Mouse (Mus musculus) heart, embryonic 14.5 days (tissue): ENCODE results near the gene Plpp3. TPM values are rescaled to one million over a fixed set of nuclear protein-coding genes. Genes with fewer than 3 reads are reported as not detected.

Experiments used
- ATAC-seq: fragments of 200-750 bp; cut with Nextera tagmentation; 2 replicates; pipeline ENCODE4 v1.8.0; 2017; ENCODE audit warnings: low read depth, moderate TSS enrichment; ENCODE audit not compliant: insufficient number of reproducible peaks, insufficient read depth, low FRiP score
- H3K27ac ChIP-seq, 2 experiments: fragments of 200-500 bp in 1 of 2; fragments of 300-500 bp in 1 of 2; sonication (generic) in 1 of 2; replicated peaks in 1 of 2; 2 replicates each; pipeline ENCODE4 v1.5.1; 2012 to 2014; ENCODE audit warnings: low read depth in 2 of 2, low read length in 2 of 2, control low read depth in 1 of 2, mild to moderate bottlenecking in 1 of 2, mixed read lengths in 1 of 2; ENCODE audit not compliant: control insufficient read depth in 1 of 2, insufficient read depth in 1 of 2
- H3K27me3 ChIP-seq: fragments of 300-500 bp; sonication (generic); 2 replicates; pipeline ENCODE4 v1.6.1; 2014; ENCODE audit warnings: mild to moderate bottlenecking, low read length, control low read depth; ENCODE audit not compliant: control insufficient read depth, insufficient read depth
- H3K36me3 ChIP-seq: fragments of 300-500 bp; sonication (generic); 2 replicates; pipeline ENCODE4 v1.6.1; 2014; ENCODE audit warnings: mild to moderate bottlenecking, control low read depth, low read length, mixed read lengths; ENCODE audit not compliant: control insufficient read depth, insufficient read depth
- H3K4me1 ChIP-seq, 2 experiments: fragments of 200-500 bp in 1 of 2; fragments of 300-500 bp in 1 of 2; sonication (generic) in 1 of 2; 2 replicates each; pipeline ENCODE4 v1.6.1; 2012 to 2014; ENCODE audit warnings: low read length in 2 of 2, control low read depth in 1 of 2, mixed read lengths in 1 of 2; ENCODE audit not compliant: control insufficient read depth in 2 of 2, insufficient read depth in 2 of 2
- H3K4me2 ChIP-seq: fragments of 300-500 bp; sonication (generic); 2 replicates; pipeline ENCODE4 v1.6.1; 2014; ENCODE audit warnings: mild to moderate bottlenecking, low read length
- H3K4me3 ChIP-seq, 2 experiments: fragments of 200-500 bp in 1 of 2; fragments of 300-500 bp in 1 of 2; sonication (generic) in 1 of 2; 2 replicates each; pipeline ENCODE4 v1.5.1; 2012 to 2014; ENCODE audit warnings: low read length in 2 of 2, mild to moderate bottlenecking in 2 of 2, control low read depth in 1 of 2, low read depth in 1 of 2, moderate library complexity in 1 of 2; ENCODE audit not compliant: control insufficient read depth in 1 of 2, insufficient read depth in 1 of 2
- H3K9ac ChIP-seq: fragments of 300-500 bp; sonication (generic); 2 replicates; pipeline ENCODE4 v1.6.1; 2014; ENCODE audit warnings: mild to moderate bottlenecking, low read length
- H3K9me3 ChIP-seq: fragments of 300-500 bp; sonication (generic); 2 replicates; pipeline ENCODE4 v1.6.1; 2016; ENCODE audit warnings: low read length, control low read depth; ENCODE audit not compliant: control insufficient read depth
- WGBS: fragments of 180-500 bp; shearing (Covaris S2); extraction: QIAGEN DNeasy Blood & Tissue Kit; methylation state at CpG from one replicate; pipeline ENCODE4 v1.1.7; 2014; 5-methylcytosine and 5-hydroxymethylcytosine counted together
- polyA plus RNA-seq: library from polyadenylated mRNA; unstranded; fragments of >200 nt; fragmentation: Nextera tagmentation; extraction: Ambion mirVana; gene quantifications from 2 replicates; pipeline ENCODE4 v1.2.1, GENCODE M21; 2014

Plpp3 gene
- polyA plus RNA-seq, 1 experiment from 2014 or later = 32.8 TPM

DNA sequence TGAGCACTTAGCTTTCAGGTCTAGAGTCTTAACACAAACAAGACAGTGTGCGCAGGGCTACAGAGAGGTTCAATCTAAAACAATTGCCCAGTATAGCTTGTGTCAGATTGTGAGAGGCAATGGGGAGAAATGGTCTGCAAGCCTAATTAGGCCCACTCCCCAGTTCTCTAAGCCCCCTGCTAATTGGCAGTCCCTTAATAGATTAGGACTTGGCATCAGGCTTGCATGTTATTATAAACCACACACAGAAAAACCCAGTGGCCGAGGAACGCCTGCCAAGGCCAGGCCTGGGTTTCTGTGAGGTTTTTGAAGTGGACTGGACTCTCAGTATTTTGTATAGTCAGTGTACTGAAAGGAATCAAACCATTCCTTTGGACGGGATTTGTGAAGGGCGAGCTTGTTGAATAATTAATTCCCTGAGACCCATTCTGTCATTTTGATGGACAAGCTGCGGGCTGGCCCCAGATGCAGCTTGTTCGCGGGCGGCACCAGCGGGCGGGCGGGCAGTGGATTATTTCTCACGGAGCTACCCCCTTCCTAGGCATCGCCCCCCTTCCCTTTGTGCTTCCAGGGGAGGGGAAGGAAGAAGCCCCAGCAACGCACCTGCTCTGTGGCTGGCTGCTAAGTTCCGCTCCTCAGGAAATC is 24.0 kb downstream of the Plpp3 start:
- Histone ChIP-seq H3K9me3 (no peaks in the 10 kb centered on the region), H3K9ac (0 out of 2 replicates have a peak overlapping the region, but pooled peaks have one; percentile 4), H3K4me3 (no peak overlapping the region), H3K4me2 (no peak overlapping the region), H3K36me3 (peaks cover 3% of the 10 kb centered on the region; the same call in 1 of the 2 replicates), H3K27me3 (no peaks in the 10 kb centered on the region), H3K4me1 (peaks cover 18 to 25% of the 10 kb centered on the region in 2 experiments), H3K27ac (peak overlapping the region in 1 of 2 experiments; percentile 24; a peak in 1 of 4 replicates)
- no peak for ATAC-seq
- WGBS = 68% methylated on average over 16 of the region's 16 CpGs

DNA sequence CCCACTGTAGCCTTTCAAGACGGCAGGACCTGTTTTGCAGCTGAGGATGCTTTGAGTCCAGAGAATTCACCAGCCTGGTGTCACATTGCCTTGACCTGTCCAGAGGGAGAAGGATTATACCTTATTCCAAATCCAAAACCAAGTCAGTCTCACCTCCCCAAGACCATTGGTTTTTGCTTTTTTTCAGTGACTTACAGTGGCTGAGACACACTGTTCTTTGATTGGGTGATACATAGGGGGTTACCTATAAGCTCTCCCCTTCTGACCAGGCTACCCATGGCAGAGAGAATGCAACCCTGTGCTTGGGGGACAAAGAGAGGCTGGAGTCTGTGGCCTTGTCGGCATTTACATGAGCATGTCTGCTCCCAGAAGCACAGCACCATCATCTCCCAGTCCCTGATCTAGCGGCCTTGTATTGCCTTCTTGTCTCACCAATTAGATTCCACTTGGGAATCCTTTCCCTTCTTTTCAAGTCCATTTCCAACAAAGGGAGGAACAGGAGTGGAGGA is 24.6 kb downstream of the Plpp3 start:
- H3K9me3 ChIP-seq = no peaks in the 10 kb centered on the region
- H3K27me3 ChIP-seq = no peaks in the 10 kb centered on the region
- peaks cover 3% of the 10 kb centered on the region; the same call in 1 of the 2 replicates for H3K36me3 ChIP-seq
- H3K4me1 ChIP-seq = peaks cover 18 to 25% of the 10 kb centered on the region in 2 experiments
- WGBS = 78% methylated on average over 3 of the region's 3 CpGs
- no peak overlapping the region for H3K4me2 ChIP-seq
- ATAC-seq = no peak
- H3K9ac ChIP-seq = no peak overlapping the region
- H3K27ac ChIP-seq = no peak overlapping the region
- no peak overlapping the region for H3K4me3 ChIP-seq

- H3K4me2 ChIP-seq = no peak overlapping the region
These were observed 25.1 kb downstream of the Plpp3 start for GRCm38 (mm10) chr4:105182249-105182648.

DNA sequence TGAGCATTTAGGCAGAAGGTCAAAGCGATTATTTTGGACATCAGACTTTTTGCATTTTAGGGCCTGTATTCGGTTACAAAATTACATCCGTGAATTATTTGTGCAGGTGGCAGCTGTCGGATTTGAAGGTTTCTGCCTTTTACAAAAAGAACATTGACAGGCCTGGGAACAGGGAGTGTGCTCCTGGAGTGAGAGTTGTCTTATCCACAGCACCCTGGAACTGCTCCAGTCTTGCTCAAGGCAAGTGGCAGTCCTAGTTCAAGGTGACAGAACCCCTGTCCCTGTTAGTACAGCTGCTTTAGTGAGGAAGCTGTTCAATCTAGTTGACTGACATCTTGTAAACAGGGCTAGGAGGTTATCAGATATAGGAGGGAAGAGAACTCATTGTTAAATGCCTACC is 27.3 kb downstream of the Plpp3 start:
- Histone ChIP-seq H3K27ac (no peak overlapping the region), H3K4me1 (peaks cover 12 to 22% of the 10 kb centered on the region in 2 experiments), H3K9me3 (no peaks in the 10 kb centered on the region), H3K27me3 (no peaks in the 10 kb centered on the region), H3K36me3 (no peaks in the 10 kb centered on the region), H3K4me2 (no peak overlapping the region), H3K9ac (no peak overlapping the region), H3K4me3 (no peak overlapping the region)
- no peak for ATAC-seq
- WGBS = 64% methylated on average over 4 of the region's 4 CpGs

More at GRCm38 (mm10) chr4:105182249-105182648, 25.1 kb downstream of the Plpp3 start:
- Histone ChIP-seq H3K27me3 (no peaks in the 10 kb centered on the region), H3K9me3 (no peaks in the 10 kb centered on the region), H3K4me3 (no peak overlapping the region), H3K27ac (no peak overlapping the region), H3K4me1 (peaks cover 18 to 25% of the 10 kb centered on the region in 2 experiments), H3K36me3 (peaks cover 2% of the 10 kb centered on the region; the same call in 1 of the 2 replicates), H3K9ac (no peak overlapping the region)
- ATAC-seq = no peak
- 71% methylated on average over 4 of the region's 5 CpGs for WGBS

DNA sequence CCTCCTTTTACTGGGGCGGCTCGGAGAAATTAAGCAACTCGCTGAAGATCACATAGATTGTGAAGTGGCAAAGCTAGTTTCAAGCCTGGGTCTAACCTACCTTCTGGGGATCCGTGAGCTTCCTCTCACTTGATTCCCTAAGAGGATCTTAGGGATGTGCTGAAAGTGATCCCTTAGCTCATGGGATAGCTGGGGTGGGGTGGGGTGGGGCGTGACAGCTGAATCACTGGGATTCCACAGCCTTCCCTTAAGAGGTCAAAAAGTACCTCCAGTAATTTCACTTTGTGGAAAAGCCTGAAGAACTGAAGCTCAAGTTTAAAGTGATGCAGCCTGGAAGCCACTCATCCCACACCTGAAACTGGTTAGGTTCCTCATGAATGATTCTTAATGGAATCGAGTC is 27.8 kb downstream of the Plpp3 start:
- Histone ChIP-seq H3K4me2 (no peak overlapping the region), H3K9me3 (no peaks in the 10 kb centered on the region), H3K36me3 (no peaks in the 10 kb centered on the region), H3K27me3 (no peaks in the 10 kb centered on the region), H3K27ac (no peak overlapping the region), H3K4me3 (no peak overlapping the region), H3K4me1 (peaks cover 9 to 17% of the 10 kb centered on the region in 2 experiments), H3K9ac (no peak overlapping the region)
- no peak for ATAC-seq
- 72% methylated on average over 6 of the region's 6 CpGs for WGBS

DNA sequence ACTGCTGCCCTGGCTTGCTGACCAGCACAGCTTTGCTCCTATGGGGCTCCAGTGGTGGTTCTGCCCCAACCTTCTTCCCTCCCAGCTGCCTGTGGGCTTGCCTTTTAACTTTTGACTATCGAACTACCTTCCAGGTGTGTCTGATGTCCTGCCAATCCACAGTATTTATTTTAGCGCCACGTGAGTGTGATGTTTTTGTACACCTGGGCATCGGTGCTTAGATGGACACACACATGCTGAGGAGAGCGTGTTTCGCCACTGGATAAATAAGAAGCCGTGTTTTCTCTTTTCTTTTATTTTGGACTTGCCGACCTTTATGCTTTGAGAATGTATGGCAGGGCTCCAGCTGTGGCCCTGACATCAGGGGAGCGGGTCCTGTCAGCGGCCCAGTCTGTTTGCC is 29.5 kb downstream of the Plpp3 start:
- peaks cover 1 to 12% of the 10 kb centered on the region in 2 experiments; a peak in 3 of 4 replicates for H3K4me1 ChIP-seq
- no peak overlapping the region for H3K9ac ChIP-seq
- H3K27me3 ChIP-seq = no peaks in the 10 kb centered on the region
- H3K9me3 ChIP-seq = no peaks in the 10 kb centered on the region
- H3K4me3 ChIP-seq = no peak overlapping the region
- no peak overlapping the region for H3K4me2 ChIP-seq
- no peaks in the 10 kb centered on the region for H3K36me3 ChIP-seq
- no peak for ATAC-seq
- no peak overlapping the region for H3K27ac ChIP-seq
- 89% methylated on average over 10 of the region's 10 CpGs for WGBS

GRCm38 (mm10) chr4:105187873-105188272 is 30.7 kb downstream of the Plpp3 start:
- 57% methylated on average over 7 of the region's 7 CpGs for WGBS
- no peak for ATAC-seq

More at GRCm38 (mm10) chr4:105187873-105188272, 30.7 kb downstream of the Plpp3 start:
- Histone ChIP-seq H3K4me1 (peaks cover 4 to 9% of the 10 kb centered on the region in 2 experiments; a peak in 1 of 4 replicates), H3K4me3 (no peak overlapping the region), H3K4me2 (no peak overlapping the region), H3K9me3 (no peaks in the 10 kb centered on the region), H3K36me3 (no peaks in the 10 kb centered on the region), H3K27me3 (no peaks in the 10 kb centered on the region), H3K9ac (no peak overlapping the region), H3K27ac (no peak overlapping the region)
